Mouse (Mus musculus) CH12.LX (cell line): ENCODE data around the gene Sdr9c7.

Experiments
- CHD1 ChIP-seq: IDR thresholded peaks from 2 replicates; pipeline ENCODE4 v1.6.1; 2012; ENCODE audit warnings: low read depth, low read length, improper control_type of control experiment, inconsistent platforms
- CHD2 ChIP-seq: IDR thresholded peaks from 2 replicates; pipeline ENCODE4 v1.6.1; 2011; ENCODE audit warnings: low read length, improper control_type of control experiment
- CTCF ChIP-seq, 2 experiments: IDR thresholded peaks in 1 of 2; conservative IDR thresholded peaks in 1 of 2; 2 replicates each; pipeline ENCODE4 v1.5.1; 2011 to 2012; ENCODE audit warnings: low read depth in 2 of 2, low read length in 2 of 2, improper control_type of control experiment in 1 of 2, inconsistent platforms in 1 of 2, mild to moderate bottlenecking in 1 of 2, moderate library complexity in 1 of 2
- KAT2A ChIP-seq: IDR thresholded peaks from 2 replicates; pipeline ENCODE4 v1.6.1; 2012; ENCODE audit warnings: low read length, improper control_type of control experiment, inconsistent platforms; ENCODE audit not compliant: insufficient replicate concordance
- SIN3A ChIP-seq: IDR thresholded peaks from 2 replicates; pipeline ENCODE4 v1.6.1; 2012; ENCODE audit warnings: low read length, improper control_type of control experiment, inconsistent platforms
- ZKSCAN1 ChIP-seq: IDR thresholded peaks from 2 replicates; pipeline ENCODE4 v1.6.1; 2012; ENCODE audit warnings: low read depth, inconsistent platforms, low read length, improper control_type of control experiment, borderline replicate concordance

DNA sequence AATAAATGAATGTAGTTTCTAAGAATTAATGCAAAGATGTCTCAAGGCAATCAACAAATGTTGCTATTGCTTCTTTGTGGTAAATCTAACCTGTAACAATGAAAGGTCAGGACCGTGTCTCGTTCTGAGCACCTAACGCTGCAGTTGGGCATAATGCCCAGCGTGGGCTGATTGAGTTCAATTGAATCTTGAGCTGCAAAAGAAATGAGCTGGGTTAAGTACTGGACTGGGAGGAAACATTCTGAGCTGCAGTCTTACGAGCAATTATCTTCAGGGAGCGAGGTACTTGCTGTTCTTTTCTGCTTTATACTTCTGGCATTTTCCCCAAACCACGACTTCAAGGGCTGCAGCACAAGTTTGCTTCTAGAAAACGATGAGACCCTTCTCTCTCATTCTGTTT is 38.0 kb downstream of the Sdr9c7 start:
- no peak for TF ChIP-seq KAT2A
- TF ChIP-seq CTCF (conservative IDR thresholded peaks at IDR 0.05 in 1 of 2, IDR thresholded peaks at IDR 0.05 in 1 of 2; ENCODE audit: low read depth in 2 of 2, low read length in 2 of 2) = no peak
- TF ChIP-seq CHD1 = no peak
- no peak for TF ChIP-seq ZKSCAN1
- TF ChIP-seq SIN3A = no peak
- TF ChIP-seq CHD2 = no peak
